Mouse (Mus musculus): Measurements from ENCODE around the gene Lipa. TPM values are rescaled to one million over a fixed set of nuclear protein-coding genes. Genes with fewer than 3 reads are reported as not detected.

Lipa gene
- total and polyA plus RNA-seq, 2 experiments from 2014 or later, result 17.3 to 21.9 TPM

- H3K36me3 ChIP-seq (ENCODE audit: insufficient read depth), result no peaks in the 10 kb centered on the region
- H3K9ac ChIP-seq, result no peak overlapping the region
- TF ChIP-seq CTCF (IDR thresholded peaks at IDR 0.05; ENCODE audit: low read depth), result no peak
- H3K9me3 ChIP-seq (ENCODE audit: low read length), result no peaks in the 10 kb centered on the region
- WGBS, result 90% methylated on average over 3 of the region's 3 CpGs
- H3K4me3 ChIP-seq (ENCODE audit: low read depth, low read length), result no peak overlapping the region
- ATAC-seq (no peak), DNase-seq (no peak)
- no peaks in the 10 kb centered on the region for H3K4me1 ChIP-seq (ENCODE audit: insufficient read depth)
- no peak overlapping the region for H3K27ac ChIP-seq (ENCODE audit: low read depth, low read length)
- H3K27me3 ChIP-seq (ENCODE audit: insufficient read depth, low read length), result no peaks in the 10 kb centered on the region
- H3K4me2 ChIP-seq (ENCODE audit: low read depth), result no peak overlapping the region
Measured at GRCm38 (mm10) chr19:34444785-34445184, 82.5 kb downstream of the Lipa start.

Other genes starting within 250 kb of the Lipa start
- gene Fas, start 236.8 kb downstream of the Lipa start, total RNA-seq (2014; rRNA removed), result 0.77 and 2.5 TPM in 2 replicates
- gene Fas, start 236.8 kb downstream of the Lipa start, polyA plus RNA-seq (2015; fragmentation: Nextera tagmentation; extraction: Ambion mirVana), result 0.85 and 0.94 TPM in 2 replicates
- gene Ch25h, start 52.3 kb downstream of the Lipa start, total RNA-seq (2014; rRNA removed), result 0.38 and 0.71 TPM in 2 replicates
- gene Ch25h, start 52.3 kb downstream of the Lipa start, polyA plus RNA-seq (2015; fragmentation: Nextera tagmentation; extraction: Ambion mirVana), result 0.62 and 0.86 TPM in 2 replicates
- 11.1 and 11.9 TPM in 2 replicates for gene Ifit2, start 23.2 kb upstream of the Lipa start, total RNA-seq (2014; rRNA removed)
- gene Ifit2, start 23.2 kb upstream of the Lipa start, polyA plus RNA-seq (2015; fragmentation: Nextera tagmentation; extraction: Ambion mirVana), result 6.3 and 8.0 TPM in 2 replicates
- 2.3 and 2.7 TPM in 2 replicates for gene Ifit3, start 56.1 kb upstream of the Lipa start, total RNA-seq (2014; rRNA removed)
- 2.7 and 3.2 TPM in 2 replicates for gene Ifit3, start 56.1 kb upstream of the Lipa start, polyA plus RNA-seq (2015; fragmentation: Nextera tagmentation; extraction: Ambion mirVana)
- 1.8 and 2.5 TPM in 2 replicates for gene Ifit1bl1, start 74.5 kb upstream of the Lipa start, total RNA-seq (2014; rRNA removed)
- gene Ifit1bl1, start 74.5 kb upstream of the Lipa start, polyA plus RNA-seq (2015; fragmentation: Nextera tagmentation; extraction: Ambion mirVana), result 1.4 and 1.6 TPM in 2 replicates
- 0.15 and 0.19 TPM in 2 replicates for gene Ifit3b, start 80.5 kb upstream of the Lipa start, total RNA-seq (2014; rRNA removed)
- 0.45 and 0.79 TPM in 2 replicates for gene Ifit3b, start 80.5 kb upstream of the Lipa start, polyA plus RNA-seq (2015; fragmentation: Nextera tagmentation; extraction: Ambion mirVana)
- 0.52 and 0.69 TPM in 2 replicates for gene Ifit1bl2, start 113.3 kb upstream of the Lipa start, total RNA-seq (2014; rRNA removed)
- 0.16 and 0.18 TPM in 2 replicates for gene Ifit1bl2, start 113.3 kb upstream of the Lipa start, polyA plus RNA-seq (2015; fragmentation: Nextera tagmentation; extraction: Ambion mirVana)
- gene Ifit1, start 113.4 kb upstream of the Lipa start, total RNA-seq (2014; rRNA removed), result 1.7 and 2.0 TPM in 2 replicates
- gene Ifit1, start 113.4 kb upstream of the Lipa start, polyA plus RNA-seq (2015; fragmentation: Nextera tagmentation; extraction: Ambion mirVana), result 0.83 and 0.88 TPM in 2 replicates
- gene Slc16a12, start 219.8 kb upstream of the Lipa start, total RNA-seq (2014; rRNA removed), result 1.8 and 3.1 TPM in 2 replicates
- 1.4 and 2.8 TPM in 2 replicates for gene Slc16a12, start 219.8 kb upstream of the Lipa start, polyA plus RNA-seq (2015; fragmentation: Nextera tagmentation; extraction: Ambion mirVana)